Mouse (Mus musculus): Measurements from ENCODE around the gene Slc9a9.
"Not testable (repeated sequence)": the region's sequence is repeated elsewhere in the genome, so short reads cannot be mapped to it uniquely, and the experiment has no call there.

The Slc9a9 gene

DNA sequence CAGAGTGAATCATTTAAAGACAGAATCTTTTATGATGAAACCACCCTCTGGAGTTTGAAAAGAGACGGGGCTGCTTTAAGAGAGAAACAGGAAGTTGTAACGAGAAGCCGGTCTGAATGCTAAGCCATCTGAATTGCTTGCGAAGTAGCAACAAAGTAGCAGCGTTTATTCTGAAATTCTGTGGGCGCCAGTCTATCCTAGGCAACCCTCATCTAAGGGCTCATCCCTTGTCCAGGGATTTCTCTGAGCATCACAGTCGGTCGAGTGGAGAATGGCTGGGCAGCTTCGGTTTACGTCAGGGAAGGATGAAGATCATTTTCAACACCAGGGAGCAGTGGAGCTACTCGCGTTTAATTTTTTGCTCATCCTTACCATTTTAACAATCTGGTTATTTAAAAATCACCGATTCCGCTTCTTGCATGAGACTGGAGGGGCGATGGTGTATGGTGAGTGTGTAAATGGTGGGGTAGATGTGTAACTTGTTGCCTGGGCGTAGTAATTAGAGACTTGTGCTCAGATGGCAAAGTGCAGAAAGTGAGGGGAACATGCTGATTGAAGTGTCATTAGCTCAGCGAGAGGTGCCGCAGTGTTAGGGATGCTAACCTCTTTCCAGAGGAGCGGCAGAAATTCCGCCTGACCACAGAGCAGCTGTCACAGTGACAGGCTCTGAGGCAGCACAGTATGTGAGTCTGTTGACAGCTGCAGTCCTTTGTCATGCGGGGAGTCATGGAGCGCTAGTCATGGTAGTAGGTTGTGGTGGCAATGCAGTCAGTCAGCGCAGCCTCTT lies at the start of gene Slc9a9:
Gene Slc9a9 (plus strand): TSS at position 119 of the 787 bp plus-strand sequence.
- DNase-seq (ENCODE audit: low read depth) = no peak

DNA sequence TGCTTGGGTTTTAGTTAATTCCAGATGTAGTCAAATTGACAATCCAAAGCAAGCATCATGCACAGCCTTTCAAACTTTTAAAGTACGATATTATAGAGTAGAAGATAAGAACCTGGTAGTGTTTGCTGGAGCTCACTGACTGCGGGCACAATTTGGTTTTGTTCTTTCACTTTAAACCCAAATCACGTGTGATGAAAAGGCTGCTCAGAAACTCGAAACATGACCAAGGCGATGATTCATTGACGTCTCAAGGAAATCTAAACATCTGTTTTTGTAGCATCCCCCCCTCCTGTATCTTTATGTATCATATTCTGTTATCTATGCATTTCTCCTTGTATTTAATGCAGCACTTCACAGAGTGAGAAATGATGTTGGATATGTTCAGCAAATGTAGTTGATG lies 49.4 kb upstream of the Slc9a9 start:
- DNase-seq (ENCODE audit: low read depth) = no peak

DNA sequence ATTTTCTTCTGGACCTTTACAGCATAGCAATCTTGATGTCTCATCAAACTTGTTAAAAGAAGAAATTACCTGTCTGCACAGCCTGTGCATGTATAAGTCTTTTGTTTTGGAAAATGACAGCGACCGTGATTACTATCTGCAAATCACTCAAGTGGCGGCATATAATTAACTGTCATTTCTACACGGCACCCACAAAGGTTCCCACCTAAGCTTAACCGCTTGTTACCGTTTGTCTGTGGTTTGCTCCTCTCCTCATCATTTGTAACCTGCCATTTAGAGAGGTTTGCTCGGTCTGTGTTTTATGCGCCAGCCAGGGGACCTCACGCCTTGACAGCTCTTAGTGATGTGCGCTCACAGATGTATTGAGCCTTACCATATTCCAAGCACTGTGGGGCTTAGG lies 48.9 kb upstream of the Slc9a9 start:
- DNase-seq (ENCODE audit: low read depth) = no peak

DNA sequence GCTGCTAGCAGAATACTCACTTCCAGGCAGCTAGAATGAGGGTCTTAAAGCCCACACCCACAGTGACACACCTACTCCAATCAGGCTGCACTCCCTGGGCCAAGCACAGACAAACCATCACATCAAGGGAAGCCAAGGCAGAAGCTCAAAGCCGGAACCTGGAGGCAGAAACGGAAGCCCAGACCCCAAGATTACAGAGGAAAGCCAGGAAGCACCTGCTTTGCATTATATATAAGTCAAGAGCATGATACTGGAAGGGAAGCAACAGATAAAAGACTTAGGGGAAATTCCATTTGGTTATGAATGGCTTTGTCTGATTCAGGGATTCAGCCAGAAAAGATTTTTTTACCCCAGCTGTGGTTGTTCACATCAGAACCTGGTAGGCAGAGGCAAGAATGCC lies 47.8 kb upstream of the Slc9a9 start:
- DNase-seq (ENCODE audit: low read depth) = no peak

DNA sequence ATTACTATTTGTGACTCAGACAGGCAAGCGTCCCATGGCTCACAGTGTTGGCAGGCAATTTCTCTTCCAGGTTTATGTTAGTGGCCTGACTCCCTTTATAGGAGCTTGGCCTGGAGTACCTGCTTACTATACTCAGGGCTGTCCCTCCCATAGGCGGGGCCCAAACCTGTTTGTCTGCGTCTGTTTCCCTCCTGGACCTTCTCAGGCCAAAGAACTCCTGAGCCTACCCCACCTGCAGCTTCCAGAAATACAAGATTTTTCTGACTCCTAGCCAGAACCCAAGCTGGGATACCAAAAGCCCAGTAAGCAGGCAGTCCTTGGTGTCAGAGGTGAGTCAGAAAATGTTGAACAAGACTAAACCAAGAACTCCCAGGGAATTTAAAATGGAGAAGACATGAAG lies 43.0 kb upstream of the Slc9a9 start:
- DNase-seq (ENCODE audit: low read depth) = no peak

DNA sequence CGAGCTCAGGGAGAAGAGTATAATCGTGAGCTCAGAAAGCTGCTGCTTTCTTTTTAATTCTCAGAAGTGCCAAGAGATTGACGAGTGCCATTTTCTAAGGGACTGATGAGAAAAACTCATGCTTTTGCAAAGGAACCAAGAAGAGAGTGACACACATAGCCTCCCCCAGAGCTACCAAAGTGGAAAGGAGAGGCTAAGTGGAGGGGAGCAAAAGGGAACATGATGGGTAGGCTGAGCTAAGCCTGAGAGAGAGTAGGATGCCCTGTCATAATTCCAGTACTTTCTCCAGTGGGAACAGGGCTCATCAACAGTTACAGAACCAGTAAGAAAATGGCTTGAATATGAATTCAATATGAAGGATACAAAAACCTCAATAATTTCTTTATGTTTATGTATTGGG lies 40.8 kb upstream of the Slc9a9 start:
- DNase-seq (ENCODE audit: low read depth) = no peak

DNA sequence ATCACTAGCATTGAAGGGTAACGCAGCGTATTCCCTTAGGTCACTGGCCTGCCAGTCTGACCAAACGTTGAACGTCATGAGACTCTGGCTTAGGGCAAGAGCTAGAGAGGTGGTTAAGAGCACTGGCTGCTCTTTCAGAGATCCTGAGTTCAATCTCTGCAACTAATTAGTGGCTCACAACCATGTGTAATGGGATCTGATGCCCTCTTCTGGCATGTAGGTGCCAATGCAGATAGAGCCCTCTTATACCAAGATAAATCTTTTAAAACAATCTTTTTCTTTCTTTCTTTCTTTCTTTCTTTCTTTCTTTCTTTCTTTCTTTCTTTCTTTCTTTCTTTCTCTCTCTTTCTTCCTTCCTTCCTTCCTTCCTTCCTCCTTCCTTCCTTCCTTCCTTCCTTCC lies 35.4 kb upstream of the Slc9a9 start:
- DNase-seq (ENCODE audit: low read depth) = not testable (repeated sequence)

DNA sequence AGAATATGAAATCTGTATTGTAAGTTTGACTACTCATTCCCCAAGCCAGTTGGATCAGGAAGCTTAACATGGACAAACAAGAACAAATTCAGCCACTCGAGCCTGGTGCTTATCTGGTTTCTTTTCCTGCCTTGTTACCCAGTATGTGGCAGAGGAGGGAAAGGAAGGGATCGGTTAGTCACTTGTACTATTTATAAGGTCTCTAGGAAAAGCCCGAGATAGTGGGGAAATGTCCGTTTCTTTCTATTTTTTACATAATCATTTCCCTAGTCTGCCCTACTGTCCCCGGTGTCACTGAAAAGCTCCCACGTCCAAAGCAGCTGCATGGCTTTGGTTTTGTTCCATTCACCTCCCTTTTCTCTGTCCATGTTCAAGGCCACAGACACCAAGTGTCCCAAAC lies 24.1 kb upstream of the Slc9a9 start:
- no peak for DNase-seq (ENCODE audit: low read depth)

DNA sequence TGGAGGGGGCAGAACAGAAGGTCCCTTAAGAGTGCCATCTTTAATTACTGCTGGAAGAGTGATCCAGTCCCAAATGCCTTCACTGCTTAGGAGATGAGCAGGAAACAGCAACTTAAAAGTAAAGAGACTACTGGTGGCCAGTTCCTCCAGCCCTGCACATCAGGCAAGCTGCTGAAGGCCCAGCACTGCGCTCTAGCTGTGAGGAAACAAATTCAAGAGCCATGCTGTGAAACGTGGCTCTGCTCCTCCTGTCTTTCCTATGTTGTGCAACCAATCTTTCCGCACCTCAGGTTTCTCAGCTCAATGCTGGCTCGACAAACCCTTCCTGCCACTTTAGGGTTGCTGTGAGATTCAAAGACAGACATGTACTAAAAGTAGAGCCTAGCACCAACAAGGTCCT lies 22.3 kb upstream of the Slc9a9 start:
- DNase-seq (ENCODE audit: low read depth) = no peak

DNA sequence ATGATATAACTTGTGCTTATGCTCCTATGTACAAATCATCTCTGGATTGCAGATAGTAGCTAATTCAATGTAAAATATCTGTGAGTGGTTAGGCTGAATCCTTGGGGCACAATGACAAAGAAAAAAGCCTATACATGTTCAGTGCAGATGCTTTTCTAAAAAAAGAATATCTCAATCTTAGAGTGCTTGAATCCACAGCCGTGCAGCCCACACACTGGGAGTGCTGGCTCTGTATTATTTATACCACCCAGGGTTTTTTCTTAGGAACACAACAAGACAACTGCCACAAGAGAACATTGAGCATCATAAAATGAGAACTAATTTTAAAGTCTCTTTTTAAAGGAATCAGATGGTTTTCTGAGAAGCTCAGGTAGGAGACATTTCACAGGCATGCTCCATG lies 19.7 kb upstream of the Slc9a9 start:
- DNase-seq (ENCODE audit: low read depth) = no peak

DNA sequence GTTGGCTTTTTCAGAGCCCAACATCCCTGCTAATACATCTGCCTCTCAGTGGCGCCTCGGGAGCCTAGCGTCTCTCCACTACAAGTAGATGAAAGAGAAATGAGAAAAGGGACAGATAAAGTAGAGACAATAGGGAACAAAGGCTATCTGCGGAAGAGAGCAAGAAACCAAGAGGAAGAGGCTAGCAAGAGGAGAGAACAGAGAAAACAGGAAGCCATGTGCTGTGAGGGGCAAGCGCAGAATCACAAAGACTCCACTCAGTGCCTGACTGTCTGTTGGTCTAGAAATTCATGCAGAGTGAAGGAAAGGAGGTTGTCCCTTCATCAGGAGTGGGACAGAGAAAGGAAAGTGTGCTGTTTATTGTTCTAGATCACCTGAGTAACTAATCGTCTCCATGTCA lies 16.5 kb upstream of the Slc9a9 start:
- DNase-seq (ENCODE audit: low read depth) = no peak

DNA sequence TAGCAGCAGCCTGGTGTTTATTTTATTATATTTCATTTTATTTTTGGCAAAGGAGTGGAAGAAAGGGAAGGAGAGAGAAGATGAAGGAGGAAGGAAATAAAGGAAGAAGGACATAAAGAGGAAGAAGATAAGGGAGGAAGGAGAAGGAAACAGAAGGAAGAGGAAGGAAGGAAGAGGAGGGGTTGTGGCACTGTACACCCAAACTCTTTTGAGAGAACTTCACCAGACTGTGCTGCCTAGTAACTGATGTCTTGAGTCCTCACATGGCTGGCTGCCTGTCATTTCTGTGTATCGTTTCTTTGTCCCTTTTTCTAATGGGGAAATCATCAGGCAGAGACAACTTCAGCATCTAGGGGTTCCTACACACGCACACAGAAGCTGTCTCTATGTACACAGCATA lies 15.9 kb upstream of the Slc9a9 start:
- no peak for DNase-seq (ENCODE audit: low read depth)

DNA sequence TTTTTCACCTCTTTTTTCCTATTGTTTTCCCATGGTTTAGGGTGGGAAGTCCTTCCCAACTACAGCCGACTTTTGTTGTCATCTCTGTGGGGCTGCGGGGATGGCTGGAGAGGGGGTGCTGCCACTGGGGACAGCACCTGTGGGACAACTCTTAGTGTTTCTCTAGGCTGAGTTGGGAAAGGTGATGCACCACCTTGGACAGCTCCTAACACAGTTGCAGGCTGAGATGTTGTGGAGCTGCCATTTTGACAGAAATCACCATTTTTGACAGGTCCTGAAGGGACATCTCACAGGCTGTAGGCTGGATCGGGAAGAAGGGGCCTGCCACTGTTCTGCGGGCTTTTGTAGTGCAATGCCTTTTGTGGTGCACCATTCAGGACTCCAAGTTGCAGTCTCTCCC lies 13.4 kb upstream of the Slc9a9 start:
- no peak for DNase-seq (ENCODE audit: low read depth)

DNA sequence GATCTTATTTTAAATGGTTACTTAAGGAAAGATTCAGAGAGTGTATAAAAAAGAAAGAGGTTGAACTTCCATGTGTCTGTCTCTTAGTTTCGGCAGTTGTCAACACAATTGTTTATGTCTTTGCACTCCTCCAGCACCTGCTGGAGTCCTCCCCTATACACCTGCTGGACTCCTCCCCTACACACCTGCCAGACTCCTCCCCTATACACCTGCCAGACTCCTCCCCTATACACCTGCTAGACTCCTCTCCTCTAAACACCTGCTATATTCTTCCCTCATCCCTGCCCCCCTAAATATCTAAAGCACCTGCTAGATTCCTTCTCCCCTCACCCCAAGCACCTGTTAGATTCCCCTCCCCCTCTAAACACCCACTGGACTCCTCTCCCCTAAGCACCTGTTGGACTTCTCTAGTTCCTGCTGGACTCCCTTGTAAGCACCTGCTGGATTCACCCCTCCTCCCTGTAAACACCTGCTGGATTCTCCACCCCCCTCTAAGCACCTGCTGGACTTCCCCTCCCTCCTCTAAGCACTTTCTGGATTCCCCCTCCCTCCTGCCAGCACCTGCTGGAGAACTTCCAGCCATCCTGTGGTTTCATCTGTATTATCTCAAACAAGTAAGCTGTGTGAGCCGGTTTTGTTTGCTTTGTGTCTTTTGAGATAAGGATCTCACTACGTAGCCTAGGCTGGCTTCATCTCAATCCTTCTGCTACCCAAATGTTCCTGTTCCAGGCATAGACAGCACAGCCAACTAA lies 10.1 kb upstream of the Slc9a9 start:
- DNase-seq (ENCODE audit: low read depth) = no peak

DNA sequence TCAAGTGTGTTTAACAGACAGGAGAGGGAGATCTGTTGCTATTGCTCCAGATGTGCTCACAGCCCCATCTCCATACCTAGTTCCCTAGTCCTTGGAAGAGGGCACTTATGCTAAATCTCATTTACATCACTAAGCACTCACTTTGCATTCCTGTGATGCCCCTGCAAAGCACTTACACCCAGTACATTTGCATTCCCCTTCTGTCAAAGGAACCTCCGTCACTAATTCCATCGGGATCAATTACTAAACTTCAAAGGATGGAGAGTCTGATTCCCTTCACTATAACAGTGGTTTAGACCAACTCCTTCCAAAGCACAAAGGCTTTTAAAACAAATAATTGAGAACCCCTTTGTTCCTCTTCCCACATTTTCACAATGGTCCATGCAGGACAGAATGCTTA lies 7.9 kb upstream of the Slc9a9 start:
- DNase-seq (ENCODE audit: low read depth) = no peak

DNA sequence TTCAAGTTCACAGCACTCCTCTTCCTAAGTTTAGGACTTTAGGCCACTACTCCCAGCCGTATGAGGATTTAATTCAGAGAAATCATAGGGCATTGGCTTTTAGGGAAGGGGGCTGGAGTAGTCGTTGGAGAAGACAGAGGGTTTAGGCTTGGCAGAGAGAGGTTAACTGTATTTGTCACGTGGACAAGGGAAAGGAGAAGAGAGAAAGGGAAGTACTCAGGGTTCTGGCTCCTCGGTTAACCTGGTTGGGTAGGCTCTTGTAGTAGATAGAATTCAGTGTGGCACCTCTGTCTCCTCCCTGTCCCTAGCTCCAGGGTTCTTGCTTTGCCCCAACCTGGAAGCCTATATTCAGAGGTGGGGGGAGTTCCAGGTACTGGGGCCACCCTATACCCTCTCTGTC lies 4.5 kb upstream of the Slc9a9 start:
- no peak for DNase-seq (ENCODE audit: low read depth)

DNA sequence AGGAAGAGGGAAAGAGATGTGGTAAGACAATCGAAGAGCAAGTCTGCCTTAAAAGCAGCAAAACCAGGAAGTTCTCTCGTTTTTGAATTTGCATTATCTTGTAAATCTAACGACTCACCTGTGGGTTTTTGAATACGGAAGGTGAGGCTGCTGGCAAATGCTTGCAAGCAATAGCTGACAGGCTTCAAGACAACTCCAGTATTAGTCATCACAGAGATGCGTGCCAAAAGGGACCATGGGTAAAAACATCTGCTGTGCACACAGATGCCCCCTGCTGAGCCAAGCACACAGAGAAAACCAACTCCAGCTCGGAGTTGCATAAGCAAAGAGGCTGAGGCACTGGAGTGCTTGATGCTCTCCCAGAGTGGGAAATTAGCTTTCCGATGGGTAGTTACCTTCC lies 1.1 kb upstream of the Slc9a9 start:
- DNase-seq (ENCODE audit: low read depth) = peak; percentile 61

DNA sequence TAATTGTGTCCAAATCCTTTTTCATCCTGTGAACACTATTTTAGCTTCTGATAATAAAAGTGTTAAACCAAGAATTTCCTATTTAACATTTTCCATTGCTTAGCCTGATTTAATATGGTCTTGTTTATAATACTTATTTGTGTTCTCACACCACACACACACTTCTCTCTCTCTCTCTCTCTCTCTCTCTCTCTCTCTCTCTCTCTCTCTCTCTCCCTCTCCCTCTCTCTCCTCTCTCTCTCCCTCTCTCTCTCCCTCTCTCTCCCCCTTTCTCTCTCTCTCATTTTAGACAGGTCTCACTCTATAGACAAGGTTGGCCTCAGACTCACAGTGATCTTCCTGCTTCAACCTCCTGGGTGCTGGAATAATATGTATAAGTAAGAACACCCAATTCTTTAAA lies 995 bp downstream of the Slc9a9 start:
- DNase-seq (ENCODE audit: low read depth) = no peak

DNA sequence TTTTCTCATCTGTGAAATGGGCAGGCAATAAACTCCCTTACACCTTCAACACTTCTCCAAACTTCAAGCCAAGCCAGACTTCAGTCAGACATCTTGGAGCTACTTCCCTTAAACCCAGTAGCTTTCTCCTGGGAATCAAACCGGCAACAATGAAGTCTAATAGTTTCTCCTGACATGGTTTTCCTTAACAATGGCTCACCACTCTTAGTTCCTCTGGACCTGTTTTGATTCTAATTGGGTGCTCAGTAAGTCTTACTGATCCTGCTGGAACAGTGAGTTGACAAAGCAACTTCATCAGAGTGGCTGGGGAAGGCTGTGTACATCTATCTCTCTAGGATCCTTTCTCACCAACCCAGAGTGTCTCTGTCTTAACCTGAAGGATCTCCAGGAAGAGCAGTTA lies 5.0 kb downstream of the Slc9a9 start:
- no peak for DNase-seq (ENCODE audit: low read depth)

DNA sequence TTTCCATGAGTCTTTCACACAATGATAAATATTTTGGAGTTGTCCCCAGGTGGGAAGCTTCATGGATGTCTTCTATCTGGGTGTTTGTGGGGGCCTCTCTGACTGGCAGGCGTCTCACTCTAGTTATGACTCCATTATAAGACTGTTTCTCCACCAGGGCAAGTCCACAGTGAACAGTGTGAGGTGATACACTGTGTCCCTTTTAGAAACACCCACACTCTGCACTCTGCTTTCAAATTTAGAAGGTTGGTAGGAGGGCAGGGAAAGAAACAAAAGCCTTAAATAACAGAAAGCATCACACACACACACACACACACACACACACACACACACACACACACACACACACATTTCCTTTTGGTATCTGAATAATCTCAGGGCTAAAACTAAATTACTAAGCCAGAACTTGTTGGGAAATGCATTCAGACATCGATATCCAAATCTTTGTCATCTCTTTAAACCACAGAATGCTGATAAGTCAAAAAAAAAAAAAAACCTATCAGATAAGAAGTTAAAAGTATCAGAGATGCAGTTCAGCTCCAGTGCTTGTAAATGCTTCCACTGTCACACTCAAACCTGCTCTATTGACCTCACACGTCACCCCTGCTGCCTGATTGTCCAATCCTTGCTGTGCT lies 8.4 kb downstream of the Slc9a9 start:
- DNase-seq (ENCODE audit: low read depth) = no peak

DNA sequence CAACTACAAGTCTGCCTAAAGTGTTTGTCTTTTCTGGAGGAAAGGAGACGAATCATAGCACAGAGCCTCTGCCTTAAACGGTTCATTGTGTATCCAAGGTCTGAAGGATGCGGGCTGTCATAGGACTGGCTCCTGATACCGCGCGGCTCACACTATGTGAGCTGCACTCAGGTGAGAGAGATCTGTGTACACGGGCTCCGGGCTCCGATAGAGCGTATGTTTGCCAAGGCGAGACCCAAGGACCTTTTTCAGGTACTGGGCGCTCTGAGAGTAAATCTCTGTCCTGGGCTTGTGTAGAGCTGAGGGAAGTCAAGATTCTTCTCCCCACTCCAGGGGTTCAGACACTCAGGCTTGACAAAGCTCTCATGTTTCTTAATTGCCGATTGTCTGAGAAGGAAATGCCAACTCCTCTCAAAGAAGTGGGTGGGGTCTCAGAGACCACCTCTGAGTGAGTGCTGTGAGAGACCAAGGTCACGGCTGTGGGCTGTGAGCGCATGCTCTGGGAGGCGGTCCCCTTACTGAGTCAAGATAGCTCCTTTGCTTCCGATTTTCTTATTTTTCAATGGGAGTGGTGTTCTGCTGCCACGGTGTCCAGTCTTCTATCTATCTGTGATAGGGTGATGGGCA lies 10.9 kb downstream of the Slc9a9 start:
- no peak for DNase-seq (ENCODE audit: low read depth)

DNA sequence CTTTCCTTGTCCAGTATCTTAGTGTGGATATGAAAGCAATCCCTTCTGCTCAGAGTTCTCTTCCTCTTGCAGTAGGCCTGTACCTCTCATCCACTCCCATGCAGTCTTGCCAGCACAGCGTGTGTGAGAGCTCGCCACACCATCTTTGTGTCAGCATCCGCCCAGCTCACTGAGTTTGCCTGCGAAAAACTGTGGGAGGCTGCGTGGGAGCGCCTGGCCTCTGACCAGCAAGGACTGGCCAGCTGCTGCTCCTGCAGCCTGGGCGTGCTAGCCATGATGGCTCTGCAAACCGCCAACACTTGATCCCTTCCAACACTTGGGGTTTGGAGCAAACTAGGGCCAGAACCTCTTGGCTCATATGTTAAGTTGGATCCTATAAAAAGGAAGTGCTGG lies 11.4 kb downstream of the Slc9a9 start:
- peak; percentile 77 for DNase-seq (ENCODE audit: low read depth)

DNA sequence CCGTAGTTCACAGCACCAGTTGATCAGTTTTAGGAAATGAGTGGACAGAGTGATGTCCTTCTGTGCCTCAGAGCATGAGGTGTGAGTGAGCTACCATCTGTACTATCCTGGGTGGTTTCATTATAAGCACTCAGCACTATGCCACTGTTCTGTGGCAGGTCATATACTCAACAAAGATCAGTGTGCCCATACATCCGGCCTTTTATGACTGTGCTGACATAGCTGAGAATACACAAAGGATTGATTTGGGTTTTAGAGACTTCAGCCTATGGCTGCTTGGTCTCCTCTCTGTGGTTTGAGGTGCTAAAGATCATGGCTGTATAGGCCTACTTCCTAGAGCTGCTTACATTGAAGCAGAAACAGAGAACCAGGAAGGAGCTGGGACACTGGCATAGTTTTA lies 12.6 kb downstream of the Slc9a9 start:
- no peak for DNase-seq (ENCODE audit: low read depth)
